Comparison of ENCODE assay signal across 9 mouse cellular contexts in the genomic region with DNA sequence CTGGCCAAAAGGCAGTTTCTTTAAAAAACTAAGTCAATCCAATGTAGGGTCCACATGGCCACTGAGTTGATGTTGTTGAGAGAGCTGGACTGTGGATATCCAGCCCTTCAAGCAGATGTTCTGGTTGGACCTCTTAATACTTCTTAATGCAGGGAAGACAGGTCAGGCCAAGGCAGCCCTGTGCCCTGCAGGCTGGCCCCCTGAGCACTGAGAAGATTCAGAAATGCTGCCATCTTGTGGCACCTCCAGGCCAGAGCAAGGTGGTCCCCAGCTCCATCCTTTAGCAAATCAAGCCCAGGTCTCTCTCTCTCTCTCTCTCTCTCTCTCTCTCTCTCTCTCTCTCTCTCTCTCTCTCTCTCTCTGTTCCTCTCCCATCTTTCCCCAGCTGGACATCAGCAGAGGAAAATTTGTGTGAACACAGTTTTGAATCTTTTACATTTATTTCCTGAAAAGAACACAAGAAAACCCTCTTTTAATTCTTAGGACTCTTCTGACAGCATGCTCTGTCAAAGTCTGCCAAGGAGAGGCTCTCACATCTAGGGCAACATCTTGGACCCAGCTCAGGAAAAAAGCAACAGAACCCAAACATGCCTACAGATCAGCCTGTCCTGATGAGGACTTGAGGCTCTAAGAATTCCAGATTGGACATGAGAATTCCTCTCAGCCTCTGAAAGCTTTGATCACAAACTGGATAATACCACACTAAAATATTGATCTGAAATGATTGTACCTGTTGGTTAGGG.
DNase-seq lines count a peak whose midpoint lies in the region; ATAC-seq and TF ChIP-seq lines count a peak whose summit lies in the region.
"Had no signal": no experiment of that assay in that cellular context is flagged by ENCODE, and none has a peak within 500 bp of the region (broad histone marks: within the 10 kb centered on the region; RNA-seq: fewer than 3 reads in every experiment).

No protein-coding gene starts in this region.

- no peaks in the 10 kb centered on the region for H3K36me3 ChIP-seq in thymus, adult 2 months (ENCODE audit: control insufficient read depth, insufficient read depth, low read length)
- no peaks in the 10 kb centered on the region for H3K36me3 ChIP-seq in forebrain, embryonic 13.5 days (ENCODE audit: poor library complexity, severe bottlenecking)
- H3K36me3 ChIP-seq in kidney, postnatal 0 days (ENCODE audit: insufficient read depth, low read length): no peaks in the 10 kb centered on the region
- no peaks in the 10 kb centered on the region for H3K36me3 ChIP-seq in midbrain, embryonic 12.5 days
- H3K36me3 ChIP-seq: stomach, embryonic 15.5 days had no signal

- no peak overlapping the region for H3K4me3 ChIP-seq in thymus, adult 2 months (ENCODE audit: control insufficient read depth, insufficient read depth, low read length)
- H3K4me3 ChIP-seq in forebrain, embryonic 13.5 days: no peak overlapping the region
- H3K4me3 ChIP-seq in kidney, postnatal 0 days (replicated peaks; ENCODE audit: low read depth, low read length): no peak overlapping the region
- H3K4me3 ChIP-seq in midbrain, embryonic 12.5 days: no peak overlapping the region
- H3K4me3 ChIP-seq: stomach, embryonic 15.5 days had no signal

- peak; percentile 68; the same call in 1 of the 2 replicates for ATAC-seq in forebrain, embryonic 13.5 days
- ATAC-seq in kidney, postnatal 0 days (replicated peaks; ENCODE audit: low FRiP score, low read depth): no peak
- peak; percentile 56; the same call in 1 of the 2 replicates for ATAC-seq in midbrain, embryonic 12.5 days (ENCODE audit: low FRiP score, low read depth)

- no peaks in the 10 kb centered on the region for H3K9me3 ChIP-seq in forebrain, embryonic 13.5 days (replicated peaks)
- H3K9me3 ChIP-seq in kidney, postnatal 0 days (replicated peaks; ENCODE audit: low read length): no peaks in the 10 kb centered on the region
- H3K9me3 ChIP-seq in midbrain, embryonic 12.5 days: no peaks in the 10 kb centered on the region
- H3K9me3 ChIP-seq: stomach, embryonic 15.5 days had no signal

- DNase-seq in cerebellum, postnatal 14 days: peak; percentile 48 to 61
- no peak for DNase-seq in cerebellum, adult 9-10 months
- DNase-seq in thymus, adult 2 months: peak; percentile 50
- no peak for DNase-seq in thymus, adult 18-20 months
- DNase-seq in kidney, postnatal 0 days (ENCODE audit: low spot score): peak; percentile 69
- peak; percentile 35 for DNase-seq in yolk sac, embryonic 10.5 days (ENCODE audit: low spot score)

- H3K4me1 ChIP-seq in thymus, adult 2 months (replicated peaks; ENCODE audit: control insufficient read depth, insufficient read depth, low read length): no peaks in the 10 kb centered on the region
- H3K4me1 ChIP-seq in forebrain, embryonic 13.5 days: no peaks in the 10 kb centered on the region
- H3K4me1 ChIP-seq in kidney, postnatal 0 days (replicated peaks; ENCODE audit: insufficient read depth, low read length): no peaks in the 10 kb centered on the region
- peaks cover 7% of the 10 kb centered on the region; the same call in 1 of the 2 replicates for H3K4me1 ChIP-seq in midbrain, embryonic 12.5 days
- H3K4me1 ChIP-seq: stomach, embryonic 15.5 days had no signal

- peak; percentile 59; the same call in 1 of the 2 replicates for TF ChIP-seq CTCF in thymus, adult 2 months (IDR thresholded peaks at IDR 0.05; ENCODE audit: borderline replicate concordance, control insufficient read depth, extremely low read depth, insufficient read depth, low read length, poor library complexity)
- TF ChIP-seq CTCF in kidney, postnatal 0 days (IDR thresholded peaks at IDR 0.05; ENCODE audit: low read depth): peak; percentile 80

- TF ChIP-seq POLR2A in thymus, adult 2 months (IDR thresholded peaks at IDR 0.05; ENCODE audit: control insufficient read depth, extremely low read depth, insufficient read depth, low read length, poor library complexity): no peak

- H3K4me2 ChIP-seq in forebrain, embryonic 13.5 days: no peak overlapping the region
- H3K4me2 ChIP-seq in kidney, postnatal 0 days (ENCODE audit: low read length): no peak overlapping the region
- H3K4me2 ChIP-seq in midbrain, embryonic 12.5 days (replicated peaks): no peak overlapping the region
- H3K4me2 ChIP-seq: stomach, embryonic 15.5 days had no signal

- H3K27ac ChIP-seq in thymus, adult 2 months (ENCODE audit: control insufficient read depth, insufficient read depth, low read length): no peak overlapping the region
- H3K27ac ChIP-seq in forebrain, embryonic 13.5 days: no peak overlapping the region
- no peak overlapping the region for H3K27ac ChIP-seq in kidney, postnatal 0 days
- no peak overlapping the region; the same call in 1 of the 2 replicates for H3K27ac ChIP-seq in midbrain, embryonic 12.5 days (replicated peaks)
- H3K27ac ChIP-seq: stomach, embryonic 15.5 days had no signal

- no peak overlapping the region for H3K9ac ChIP-seq in forebrain, embryonic 13.5 days
- no peak overlapping the region for H3K9ac ChIP-seq in kidney, postnatal 0 days (ENCODE audit: low read depth, low read length)
- no peak overlapping the region for H3K9ac ChIP-seq in midbrain, embryonic 12.5 days (replicated peaks)
- H3K9ac ChIP-seq: stomach, embryonic 15.5 days had no signal

- no peaks in the 10 kb centered on the region; the same call in 1 of the 2 replicates for H3K27me3 ChIP-seq in thymus, adult 2 months (ENCODE audit: control insufficient read depth, insufficient read depth, low read length)
- peaks cover 51% of the 10 kb centered on the region for H3K27me3 ChIP-seq in forebrain, embryonic 13.5 days
- no peaks in the 10 kb centered on the region for H3K27me3 ChIP-seq in kidney, postnatal 0 days (ENCODE audit: insufficient read depth, low read length)
- peaks cover 3% of the 10 kb centered on the region for H3K27me3 ChIP-seq in midbrain, embryonic 12.5 days
- H3K27me3 ChIP-seq: stomach, embryonic 15.5 days had no signal

Comparison
In these comparisons a context has a peak if more than half of its experiments do, and no peak if none do; other contexts are left out.
1. DNase-seq: peak in cerebellum, postnatal 14 days (2 of 2), thymus, adult 2 months (single experiment), kidney, postnatal 0 days (single experiment) and yolk sac, embryonic 10.5 days (single experiment); none in cerebellum, adult 9-10 months (single experiment) and thymus, adult 18-20 months (0 of 2).